Mouse (Mus musculus) heart, adult 11 months (tissue): ENCODE measurements around the gene Pepd.

ENCODE experiments used
- DNase-seq: peaks from one replicate; pipeline ENCODE4 v3.0.0; 2022

Gene Pepd

GRCm38 (mm10) chr7:35059467-35059866 lies 147.3 kb downstream of the Pepd start:
- DNase-seq: no peak

DNA sequence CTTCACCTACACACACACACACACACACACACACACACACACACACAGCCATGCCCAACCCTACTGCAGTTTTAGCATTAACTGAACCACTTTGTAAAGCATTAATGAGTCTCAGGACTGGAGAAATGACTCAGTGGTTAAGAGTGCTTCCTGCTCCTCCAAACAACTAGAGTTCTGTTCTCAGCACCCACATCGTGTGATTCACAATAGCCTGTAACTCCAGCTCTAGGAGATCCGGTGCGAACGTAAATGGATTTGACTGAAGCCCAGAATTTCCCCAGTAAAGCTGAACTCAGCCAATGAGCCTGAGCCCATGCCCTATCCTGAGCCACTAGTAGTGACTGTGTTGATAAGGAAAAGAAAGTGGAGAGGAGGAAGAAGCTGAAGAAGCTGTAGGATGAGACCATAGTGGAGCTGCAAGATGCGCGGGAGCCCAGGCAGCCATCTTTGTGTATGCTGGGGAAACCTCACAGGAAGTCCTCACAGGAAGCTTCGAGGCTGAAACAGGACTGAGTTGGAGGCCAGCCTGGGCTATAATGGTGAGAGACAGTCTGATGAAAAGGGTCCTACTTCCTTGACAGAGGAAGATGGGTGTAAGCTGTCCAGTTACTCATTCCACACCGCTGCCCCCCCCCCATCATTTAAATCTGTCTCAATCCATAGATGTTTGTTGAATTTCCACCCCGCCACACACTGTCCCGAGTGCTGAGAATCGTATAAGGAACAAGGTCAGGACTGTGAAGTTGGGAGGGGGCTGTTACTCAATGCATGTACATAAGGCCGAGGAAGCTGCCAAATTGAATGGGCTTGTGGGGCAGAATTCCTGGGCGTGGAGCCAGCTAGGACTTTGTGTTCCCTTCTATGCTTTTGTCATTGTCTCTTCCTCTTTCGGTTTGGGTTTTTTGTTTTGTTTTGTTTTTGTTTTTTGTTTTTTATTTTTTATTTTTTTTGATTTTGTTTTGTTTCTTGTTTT lies 152.4 kb downstream of the Pepd start:
- peak; percentile 97 for DNase-seq

- DNase-seq: peak; percentile 95
These were observed 153.8 kb downstream of the Pepd start for GRCm38 (mm10) chr7:35065958-35066357.

- no peak for DNase-seq
These were observed 154.5 kb downstream of the Pepd start for GRCm38 (mm10) chr7:35066640-35067212.

DNA sequence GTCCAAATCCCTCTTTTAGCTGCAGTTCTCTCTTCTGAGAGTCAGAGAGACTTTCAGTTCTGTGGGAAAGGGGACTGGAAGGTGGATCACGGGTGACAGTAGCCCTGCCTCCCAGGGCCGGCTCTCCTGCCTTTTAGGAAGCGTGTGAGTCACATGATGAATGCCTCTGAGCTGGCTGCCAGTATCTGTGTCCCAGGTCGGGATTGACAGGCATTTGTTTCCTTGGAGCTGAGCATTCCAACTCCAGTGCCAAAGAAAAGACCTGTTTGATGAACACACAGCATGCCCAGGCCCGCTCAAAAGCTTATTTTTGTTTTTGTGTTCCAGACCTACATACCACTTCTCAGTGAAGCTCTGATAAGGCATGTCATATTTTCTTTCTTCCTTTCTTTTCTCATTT lies 164.5 kb downstream of the Pepd start:
- DNase-seq: peak; percentile 95

DNA sequence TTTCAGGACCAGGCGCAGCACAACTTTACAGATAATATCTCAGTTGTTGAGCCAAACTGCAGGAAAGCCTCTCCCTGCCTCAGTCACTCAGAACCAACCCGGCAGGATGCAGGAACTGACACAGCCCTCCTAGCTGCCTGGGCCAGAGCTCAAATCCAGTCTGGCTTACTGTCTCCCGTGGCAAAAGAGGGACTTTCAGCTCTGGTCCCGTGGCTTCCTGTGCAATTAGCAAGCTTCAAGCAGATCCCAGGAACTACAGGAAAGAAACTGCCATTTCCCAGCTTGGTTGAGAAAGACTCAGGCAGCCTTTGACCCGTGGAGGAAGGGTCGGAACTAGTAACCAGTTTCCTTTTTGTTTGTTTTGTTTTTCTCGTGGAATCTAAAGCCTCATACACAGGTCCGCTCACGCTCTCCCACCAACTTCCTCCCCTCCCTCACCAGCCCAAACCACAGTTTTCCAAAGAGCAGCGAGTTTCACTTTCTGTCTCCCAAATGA lies 168.7 kb downstream of the Pepd start:
- DNase-seq: peak; percentile 99

DNA sequence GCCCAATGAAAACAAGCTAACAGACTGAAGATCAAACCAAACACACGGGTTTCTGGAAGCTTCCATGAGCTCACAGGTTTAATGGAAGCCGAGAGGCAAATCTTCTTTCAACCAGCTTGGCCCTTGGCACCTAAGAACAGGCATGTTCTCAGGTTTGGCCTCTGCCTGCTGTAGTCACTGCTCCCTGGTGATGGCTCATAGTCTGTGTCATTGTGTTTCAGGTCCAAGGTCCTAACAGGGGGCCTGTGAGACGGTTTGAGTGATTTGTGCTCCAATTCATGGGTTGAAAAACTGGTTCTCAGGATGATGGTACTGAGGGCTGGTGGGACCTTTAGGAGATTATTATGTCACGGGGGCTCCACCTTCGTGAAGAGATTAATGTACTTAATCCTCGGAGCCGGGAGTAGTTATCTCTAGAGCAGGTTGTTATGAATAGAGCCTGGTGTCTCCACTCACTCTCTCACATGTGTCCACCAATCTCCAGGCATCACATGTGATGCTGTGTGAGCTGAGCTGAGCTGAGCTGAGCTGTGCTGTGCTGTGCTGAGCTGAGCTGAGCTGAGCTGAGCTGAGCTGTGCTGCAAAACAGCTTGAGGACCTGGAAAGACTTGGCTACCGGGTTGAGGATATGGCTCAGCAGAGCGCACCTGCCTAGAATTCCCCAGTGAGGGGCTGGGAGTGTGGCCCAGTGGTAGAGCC lies 169.4 kb downstream of the Pepd start:
- no peak for DNase-seq

DNA sequence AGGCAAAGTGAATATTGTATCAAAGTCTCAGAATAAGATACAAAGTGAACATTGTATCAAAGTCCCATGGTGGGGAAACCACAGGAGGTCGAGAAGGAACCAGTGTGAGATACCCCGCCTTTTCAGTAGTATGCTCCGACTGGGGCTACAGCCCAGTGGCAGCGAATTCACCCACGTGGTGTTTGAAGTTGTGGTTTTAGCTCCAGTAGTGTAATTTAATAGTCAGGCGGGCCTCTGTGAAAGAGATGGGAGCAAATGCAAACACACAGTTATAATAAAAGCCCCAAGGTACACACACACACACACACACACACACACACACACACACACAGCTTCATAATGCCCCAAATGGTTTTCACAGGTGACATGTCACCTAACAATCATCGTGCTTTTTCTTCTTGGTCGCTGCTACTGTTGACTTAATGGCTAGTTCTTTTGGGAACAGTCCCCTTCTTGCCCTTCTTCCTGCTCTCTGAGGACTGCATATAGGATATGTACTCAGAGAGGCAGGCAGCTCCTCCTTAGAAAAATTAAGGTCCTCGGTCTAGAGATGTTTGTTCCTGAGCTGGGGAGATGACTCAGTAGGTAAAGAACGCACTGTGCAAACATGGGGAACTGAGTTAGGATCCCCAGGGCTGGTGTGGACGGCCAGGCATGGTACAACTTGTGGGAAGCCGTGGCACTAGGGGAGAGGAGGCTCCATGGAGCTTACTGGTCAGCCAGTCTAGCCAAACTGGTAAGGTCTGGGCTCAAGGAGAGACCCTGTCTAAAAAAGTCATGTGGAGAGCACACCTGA lies 172.6 kb downstream of the Pepd start:
- peak; percentile 61 for DNase-seq

- DNase-seq: peak; percentile 95
These were observed 174.2 kb downstream of the Pepd start for GRCm38 (mm10) chr7:35086271-35086861.

DNA sequence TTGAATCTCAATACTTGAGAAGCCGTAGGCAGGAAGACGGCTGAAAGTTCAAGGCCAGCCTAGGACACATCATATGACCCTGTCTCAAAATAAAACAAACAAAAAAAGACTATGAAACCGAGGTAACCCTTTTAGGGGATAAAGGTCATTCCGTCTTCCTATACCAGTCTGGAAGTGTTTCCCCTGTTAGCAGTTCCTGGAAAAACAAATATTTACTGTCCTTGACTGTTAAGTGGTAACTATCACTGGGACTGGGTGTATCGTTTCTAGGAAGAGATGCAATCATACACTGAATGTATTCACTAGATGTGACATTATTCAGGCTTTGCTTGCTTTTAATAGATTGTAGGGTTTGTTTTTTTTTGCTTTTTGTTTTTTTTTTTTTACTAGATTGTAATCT lies 178.4 kb downstream of the Pepd start:
- DNase-seq: peak; percentile 48
